Mouse (Mus musculus): ENCODE results near the gene Kcnh1. TPM values are rescaled to one million over a fixed set of nuclear protein-coding genes. Genes with fewer than 3 reads are reported as not detected.

Kcnh1 gene
- polyA plus RNA-seq, 1 experiment from 2014 or later, result 2.3 TPM

DNA sequence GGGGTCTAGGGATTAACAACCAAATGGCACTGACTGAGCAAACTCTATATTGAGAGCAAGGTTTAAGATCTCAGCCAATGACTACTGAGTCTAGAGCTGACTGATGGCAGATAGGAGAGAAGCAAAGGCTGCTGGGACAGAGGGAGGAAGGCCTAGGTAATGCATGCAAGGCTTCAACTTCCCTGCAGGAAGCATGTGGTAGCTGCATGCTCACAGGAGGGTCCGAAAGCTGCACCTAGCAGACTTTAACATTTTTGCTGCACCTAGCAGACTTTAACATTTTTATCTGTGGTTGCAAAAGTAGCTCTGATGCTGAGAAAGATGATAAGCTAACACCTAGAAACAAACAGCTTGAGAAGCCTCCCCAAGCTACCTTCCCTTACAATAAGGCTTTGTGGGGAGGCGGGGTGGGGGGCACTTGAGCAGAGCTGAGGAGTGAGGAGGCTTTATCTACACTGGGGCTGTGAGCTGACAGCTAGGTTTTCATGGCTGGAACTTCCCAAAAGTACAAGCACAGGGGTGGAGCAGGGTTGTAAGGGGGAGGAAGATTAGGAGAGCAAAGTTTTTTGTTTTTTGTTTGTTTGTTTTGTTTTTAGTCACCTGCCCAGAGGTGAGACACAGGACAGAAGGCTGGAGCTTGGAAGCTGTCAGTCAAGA is 341.0 kb downstream of the Kcnh1 start:
- no peaks in the 10 kb centered on the region for H3K36me3 ChIP-seq
- H3K4me2 ChIP-seq (replicated peaks), result no peak overlapping the region
- no peaks in the 10 kb centered on the region for H3K4me1 ChIP-seq
- no peak overlapping the region for H3K4me3 ChIP-seq
- ATAC-seq (ENCODE audit: low FRiP score, low read depth), result no peak
- WGBS, result 78% methylated on average over 2 of the region's 2 CpGs
- H3K27ac ChIP-seq, result no peak overlapping the region
- H3K9me3 ChIP-seq, result no peaks in the 10 kb centered on the region
- H3K27me3 ChIP-seq (replicated peaks), result no peaks in the 10 kb centered on the region
- H3K9ac ChIP-seq, result no peak overlapping the region

DNA sequence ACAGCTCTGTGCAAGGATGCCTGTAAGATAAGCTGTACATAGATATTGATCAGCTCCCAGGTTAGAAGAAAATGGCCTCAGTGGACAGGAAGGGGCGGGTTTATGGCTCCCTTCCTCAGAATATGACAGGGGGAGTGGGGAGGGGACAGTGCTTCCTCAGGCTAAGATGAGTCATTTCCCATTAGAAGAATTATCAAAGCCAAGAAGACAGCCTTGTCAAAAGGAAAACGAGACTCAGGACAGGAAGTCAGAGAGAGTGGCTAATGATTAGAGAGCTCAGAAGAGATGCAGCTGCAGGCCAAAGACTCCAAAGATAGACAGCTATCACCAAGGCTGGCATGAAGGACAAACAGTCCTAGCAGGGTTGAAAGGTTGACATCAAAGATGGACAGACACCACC is 341.6 kb downstream of the Kcnh1 start:
- Histone ChIP-seq H3K4me1 (no peaks in the 10 kb centered on the region), H3K27me3 (replicated peaks) (no peaks in the 10 kb centered on the region), H3K9me3 (no peaks in the 10 kb centered on the region), H3K36me3 (no peaks in the 10 kb centered on the region), H3K4me3 (no peak overlapping the region), H3K9ac (no peak overlapping the region), H3K27ac (no peak overlapping the region), H3K4me2 (replicated peaks) (no peak overlapping the region)
- no peak for ATAC-seq (ENCODE audit: low FRiP score, low read depth)
- WGBS, result 70% methylated on average over 2 of the region's 2 CpGs

DNA sequence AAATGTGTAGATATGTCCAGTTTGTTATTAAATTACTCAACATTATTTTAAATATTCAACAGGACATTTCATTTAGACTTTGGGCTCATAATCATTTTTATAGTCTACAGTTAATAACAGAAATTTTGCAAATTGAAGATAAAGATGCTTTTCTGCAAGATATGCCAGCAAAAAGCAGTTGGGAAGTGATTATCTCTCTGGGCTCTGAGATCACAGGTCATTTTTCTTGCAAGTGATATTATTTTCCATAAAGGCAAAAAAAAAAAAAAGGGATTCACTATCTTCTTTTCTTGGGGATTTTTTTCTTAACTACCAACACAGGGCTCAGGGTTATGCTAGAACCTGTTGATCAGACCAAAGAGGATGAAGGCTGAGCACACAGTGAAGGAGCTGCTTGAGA is 342.4 kb downstream of the Kcnh1 start:
- H3K9ac ChIP-seq, result no peak overlapping the region
- H3K9me3 ChIP-seq, result no peaks in the 10 kb centered on the region
- no peak overlapping the region for H3K4me3 ChIP-seq
- H3K4me2 ChIP-seq (replicated peaks), result no peak overlapping the region
- no peaks in the 10 kb centered on the region for H3K27me3 ChIP-seq (replicated peaks)
- H3K36me3 ChIP-seq, result no peaks in the 10 kb centered on the region
- ATAC-seq (ENCODE audit: low FRiP score, low read depth), result no peak
- H3K4me1 ChIP-seq, result no peaks in the 10 kb centered on the region
- no peak overlapping the region for H3K27ac ChIP-seq

DNA sequence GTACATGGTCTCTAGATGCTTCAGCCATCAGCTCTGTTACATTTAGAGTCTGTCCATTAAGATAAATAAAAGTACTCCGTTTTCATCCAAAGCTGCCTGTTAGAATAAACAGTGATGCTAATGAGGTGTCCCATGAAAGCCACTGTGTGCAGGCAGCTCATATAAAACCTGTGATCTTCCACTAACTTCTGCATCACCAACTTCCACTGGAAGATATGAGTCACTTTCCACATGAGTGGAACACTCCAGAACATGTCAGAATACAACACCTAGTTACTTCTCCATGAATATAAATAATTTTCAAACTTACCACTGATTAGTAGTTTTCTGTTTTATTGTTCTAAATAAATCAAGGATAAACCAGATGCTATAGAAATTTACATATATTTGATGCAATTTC is 345.9 kb downstream of the Kcnh1 start:
- no peak for ATAC-seq (ENCODE audit: low FRiP score, low read depth)
- Histone ChIP-seq H3K36me3 (no peaks in the 10 kb centered on the region), H3K9me3 (no peaks in the 10 kb centered on the region), H3K4me2 (replicated peaks) (no peak overlapping the region), H3K27ac (no peak overlapping the region), H3K27me3 (replicated peaks) (no peaks in the 10 kb centered on the region), H3K4me3 (no peak overlapping the region), H3K9ac (no peak overlapping the region), H3K4me1 (no peaks in the 10 kb centered on the region)
- 66% methylated on average over 1 of the region's 1 CpGs for WGBS

- H3K27ac ChIP-seq, result no peak overlapping the region
- no peaks in the 10 kb centered on the region for H3K4me1 ChIP-seq
- H3K27me3 ChIP-seq (replicated peaks), result no peaks in the 10 kb centered on the region
- H3K9me3 ChIP-seq, result no peaks in the 10 kb centered on the region
- 66% methylated on average over 7 of the region's 7 CpGs for whole genome bisulfite sequencing
- H3K9ac ChIP-seq, result no peak overlapping the region
- H3K4me2 ChIP-seq (replicated peaks), result no peak overlapping the region
- no peak overlapping the region for H3K4me3 ChIP-seq
- no peaks in the 10 kb centered on the region for H3K36me3 ChIP-seq
- no peak for ATAC-seq (ENCODE audit: low FRiP score, low read depth)
These were observed 346.6 kb downstream of the Kcnh1 start for GRCm38 (mm10) chr1:192537169-192537568.

GRCm38 (mm10) chr1:192542093-192542492 is 351.5 kb downstream of the Kcnh1 start:
- Histone ChIP-seq H3K27me3 (replicated peaks) (no peaks in the 10 kb centered on the region), H3K4me3 (no peak overlapping the region), H3K36me3 (no peaks in the 10 kb centered on the region), H3K9ac (no peak overlapping the region), H3K4me1 (peaks cover 11% of the 10 kb centered on the region), H3K27ac (no peak overlapping the region), H3K4me2 (replicated peaks) (no peak overlapping the region), H3K9me3 (no peaks in the 10 kb centered on the region)
- WGBS, result 81% methylated on average over 2 of the region's 2 CpGs
- no peak for ATAC-seq (ENCODE audit: low FRiP score, low read depth)

- no peaks in the 10 kb centered on the region for H3K27me3 ChIP-seq (replicated peaks)
- H3K4me1 ChIP-seq, result peaks cover 11% of the 10 kb centered on the region
- no peak for ATAC-seq (ENCODE audit: low FRiP score, low read depth)
- 89% methylated on average over 4 of the region's 4 CpGs for WGBS
- H3K4me2 ChIP-seq (replicated peaks), result no peak overlapping the region
- no peak overlapping the region for H3K9ac ChIP-seq
- H3K36me3 ChIP-seq, result no peaks in the 10 kb centered on the region
- H3K27ac ChIP-seq, result no peak overlapping the region
- H3K4me3 ChIP-seq, result no peak overlapping the region
- H3K9me3 ChIP-seq, result no peaks in the 10 kb centered on the region
These were observed 353.1 kb downstream of the Kcnh1 start for GRCm38 (mm10) chr1:192543686-192544085.

GRCm38 (mm10) chr1:192544091-192544490 is 353.5 kb downstream of the Kcnh1 start:
- Histone ChIP-seq H3K4me2 (replicated peaks) (no peak overlapping the region), H3K27ac (no peak overlapping the region), H3K27me3 (replicated peaks) (no peaks in the 10 kb centered on the region), H3K4me3 (no peak overlapping the region), H3K9me3 (no peaks in the 10 kb centered on the region), H3K36me3 (no peaks in the 10 kb centered on the region), H3K4me1 (peaks cover 11% of the 10 kb centered on the region), H3K9ac (no peak overlapping the region)
- 0 out of 2 replicates have a peak, but pooled peaks have one; percentile 66 for ATAC-seq (ENCODE audit: low FRiP score, low read depth)
- 43% methylated on average over 9 of the region's 9 CpGs for WGBS

DNA sequence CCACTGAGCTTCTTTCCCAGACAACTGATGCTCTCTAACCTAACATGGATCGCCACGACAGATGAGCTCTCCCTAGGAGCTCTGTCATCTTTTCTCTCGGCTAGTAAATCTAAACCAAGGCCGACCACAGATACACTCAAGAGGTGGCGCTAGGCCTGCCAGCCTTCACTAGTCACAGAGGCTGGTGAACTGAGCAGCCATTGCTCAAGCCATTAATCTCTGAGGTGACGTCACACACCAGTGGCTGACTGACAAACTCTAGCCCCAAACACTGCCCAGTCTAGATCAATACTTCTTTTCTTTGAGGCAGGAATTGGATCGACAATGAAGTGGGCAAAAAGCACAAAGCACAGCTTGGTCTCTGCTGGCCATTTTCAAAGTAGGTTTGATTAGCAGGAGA is 354.3 kb downstream of the Kcnh1 start:
- Histone ChIP-seq H3K9me3 (no peaks in the 10 kb centered on the region), H3K4me2 (replicated peaks) (no peak overlapping the region), H3K4me1 (peaks cover 11% of the 10 kb centered on the region), H3K27ac (no peak overlapping the region), H3K9ac (no peak overlapping the region), H3K27me3 (replicated peaks) (no peaks in the 10 kb centered on the region), H3K4me3 (no peak overlapping the region), H3K36me3 (no peaks in the 10 kb centered on the region)
- 51% methylated on average over 7 of the region's 7 CpGs for WGBS
- ATAC-seq (ENCODE audit: low FRiP score, low read depth), result no peak

GRCm38 (mm10) chr1:192546843-192547242 is 356.3 kb downstream of the Kcnh1 start:
- H3K4me2 ChIP-seq (replicated peaks), result no peak overlapping the region
- ATAC-seq (ENCODE audit: low FRiP score, low read depth), result no peak
- 34% methylated on average over 1 of the region's 1 CpGs for WGBS

DNA sequence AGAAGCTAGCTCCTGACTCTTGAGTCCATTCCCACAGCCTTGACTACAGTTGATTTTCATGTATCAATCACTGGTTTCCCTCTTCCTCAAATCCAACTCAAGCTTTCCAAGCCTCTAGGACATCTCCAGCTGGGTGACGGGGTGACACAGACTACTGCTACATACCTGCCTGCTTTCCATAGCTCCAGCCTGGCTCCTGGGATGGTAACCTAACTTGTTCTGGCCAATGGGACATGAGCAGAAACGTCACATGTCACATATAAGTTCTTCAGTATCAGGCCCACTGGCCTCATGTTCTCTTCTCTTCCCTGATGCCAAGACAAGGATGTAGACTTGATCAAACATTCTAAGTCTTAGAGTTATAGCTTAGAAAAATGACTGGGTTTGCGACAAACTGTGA is 360.0 kb downstream of the Kcnh1 start:
- Histone ChIP-seq H3K4me1 (0 out of 2 replicates have a peak, but pooled peaks cover 4% of the 10 kb centered on the region), H3K4me3 (no peak overlapping the region), H3K9me3 (no peaks in the 10 kb centered on the region), H3K4me2 (replicated peaks) (no peak overlapping the region), H3K27ac (no peak overlapping the region), H3K9ac (no peak overlapping the region), H3K36me3 (no peaks in the 10 kb centered on the region), H3K27me3 (replicated peaks) (no peaks in the 10 kb centered on the region)
- no peak for ATAC-seq (ENCODE audit: low FRiP score, low read depth)
- 89% methylated on average over 3 of the region's 3 CpGs for WGBS

More at GRCm38 (mm10) chr1:192546843-192547242, 356.3 kb downstream of the Kcnh1 start:
- H3K36me3 ChIP-seq, result no peaks in the 10 kb centered on the region
- no peaks in the 10 kb centered on the region for H3K9me3 ChIP-seq
- H3K27me3 ChIP-seq (replicated peaks), result no peaks in the 10 kb centered on the region
- H3K4me3 ChIP-seq, result no peak overlapping the region
- H3K4me1 ChIP-seq, result peaks cover 11% of the 10 kb centered on the region
- H3K9ac ChIP-seq, result no peak overlapping the region
- no peak overlapping the region for H3K27ac ChIP-seq

DNA sequence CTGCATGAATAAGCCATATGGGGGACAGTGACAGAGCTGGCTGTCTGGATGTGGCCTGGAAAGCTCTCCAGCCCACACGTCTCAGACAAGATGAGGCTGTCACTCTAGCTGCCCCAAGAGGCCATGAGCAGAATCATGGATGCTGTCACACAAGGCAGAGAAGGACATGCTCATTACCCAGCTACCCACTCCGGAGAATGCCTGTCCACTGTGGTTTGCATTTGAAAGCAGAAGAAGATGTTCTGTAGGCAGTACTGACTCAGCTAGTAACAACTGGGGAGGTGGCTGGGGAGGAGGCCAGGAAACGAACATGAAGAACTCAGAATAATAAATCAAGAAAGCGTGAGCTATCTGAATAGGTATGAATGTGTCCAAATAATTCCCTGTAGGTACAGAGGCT is 364.9 kb downstream of the Kcnh1 start:
- no peaks in the 10 kb centered on the region for H3K9me3 ChIP-seq
- no peak overlapping the region for H3K27ac ChIP-seq
- H3K4me1 ChIP-seq, result 0 out of 2 replicates have a peak, but pooled peaks cover 7% of the 10 kb centered on the region
- H3K9ac ChIP-seq, result no peak overlapping the region
- no peaks in the 10 kb centered on the region for H3K36me3 ChIP-seq
- no peak overlapping the region for H3K4me2 ChIP-seq (replicated peaks)
- no peak for ATAC-seq (ENCODE audit: low FRiP score, low read depth)
- no peaks in the 10 kb centered on the region for H3K27me3 ChIP-seq (replicated peaks)
- 62% methylated on average over 4 of the region's 4 CpGs for WGBS
- H3K4me3 ChIP-seq, result no peak overlapping the region

DNA sequence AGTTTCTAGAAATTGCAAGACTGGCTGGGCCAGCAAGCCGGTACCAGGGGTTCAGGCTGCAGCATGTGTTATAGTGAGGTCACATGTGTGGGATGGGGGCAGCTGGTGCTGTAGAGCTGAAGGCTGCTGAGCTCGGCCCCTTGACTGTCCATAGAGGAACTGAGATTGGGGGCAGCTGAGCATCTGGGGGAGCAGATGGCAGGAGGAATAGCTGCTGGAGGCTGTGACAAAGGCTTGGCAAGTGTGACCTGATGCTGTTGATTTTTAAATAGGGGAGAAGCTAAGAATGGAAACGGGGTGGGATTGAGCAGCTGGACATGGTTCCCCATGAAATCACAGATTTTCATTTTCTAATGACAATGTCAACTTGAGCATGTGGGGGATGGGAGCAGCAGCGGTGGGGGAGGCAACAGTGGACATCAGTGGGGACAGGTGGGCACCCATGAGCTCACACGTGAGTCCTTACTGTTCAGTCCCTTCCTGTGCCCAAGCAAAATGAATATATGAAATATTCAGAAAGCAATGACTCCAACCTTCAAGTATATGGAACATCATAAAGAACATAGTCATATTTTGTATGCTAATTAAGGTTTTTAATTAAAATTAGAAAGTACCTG is 367.5 kb downstream of the Kcnh1 start:
- Histone ChIP-seq H3K4me3 (no peak overlapping the region), H3K27ac (no peak overlapping the region), H3K36me3 (no peaks in the 10 kb centered on the region), H3K9me3 (no peaks in the 10 kb centered on the region), H3K4me1 (0 out of 2 replicates have a peak, but pooled peaks cover 7% of the 10 kb centered on the region), H3K4me2 (replicated peaks) (no peak overlapping the region), H3K27me3 (replicated peaks) (no peaks in the 10 kb centered on the region), H3K9ac (no peak overlapping the region)
- ATAC-seq (ENCODE audit: low FRiP score, low read depth), result peak; percentile 81
- 50% methylated on average over 5 of the region's 5 CpGs for WGBS
